Mouse (Mus musculus): ENCODE data around the gene Net1.
"Not testable (repeated sequence)": the region's sequence is repeated elsewhere in the genome, so short reads cannot be mapped to it uniquely, and the experiment has no call there.

- TF ChIP-seq CTCF (IDR thresholded peaks at IDR 0.05; ENCODE audit: control insufficient read depth, insufficient read depth, low read length); POLR2A (IDR thresholded peaks at IDR 0.05; ENCODE audit: borderline replicate concordance, control insufficient read depth, low read depth, low read length): not testable (repeated sequence)
Measured at GRCm38 (mm10) chr13:3837312-3837807, 80.7 kb downstream of the Net1 start, which contains the start of gene Calm4.

All from bone marrow, adult 2 months (tissue).